Mouse (Mus musculus): Measurements from ENCODE around the gene Larp7.

DNA sequence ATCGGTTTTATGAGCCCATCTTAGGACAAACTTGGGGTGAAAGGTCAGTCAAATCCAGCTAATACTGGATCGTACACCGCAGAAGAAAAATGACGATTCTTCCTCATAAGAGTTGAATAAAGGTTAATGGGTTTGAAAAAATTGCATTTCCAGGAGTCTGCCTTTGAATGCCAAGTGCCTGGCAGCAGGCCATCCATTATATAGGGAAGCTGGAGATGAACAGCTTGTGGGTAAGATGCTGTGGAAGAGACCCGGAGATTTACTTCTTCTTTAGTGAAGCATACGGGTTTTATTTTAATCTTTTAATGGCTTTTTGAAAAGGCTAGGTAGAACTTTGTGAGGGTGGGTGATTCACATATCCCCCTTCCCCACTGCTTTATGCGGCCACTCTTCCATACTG, 65.8 kb downstream of the Larp7 start:
- no peak for TF ChIP-seq CTCF (IDR thresholded peaks at IDR 0.05; ENCODE audit: low read depth, low read length)
- TF ChIP-seq POLR2A (IDR thresholded peaks at IDR 0.05; ENCODE audit: extremely low read depth, insufficient read depth, low read length): no peak
